Mouse (Mus musculus) small intestine, adult 2 months (tissue): ENCODE measurements around the gene Tmcc2.

Experiments used
- CTCF ChIP-seq: fragments of 200-500 bp; IDR thresholded peaks from 2 replicates; pipeline ENCODE4 v1.5.1; 2012; ENCODE audit warnings: low read depth, mild to moderate bottlenecking, control low read depth, inconsistent platforms, low read length, moderate library complexity, mixed read lengths; ENCODE audit not compliant: insufficient replicate concordance, insufficient read length; ENCODE audit errors: extremely low read depth
- POLR2A ChIP-seq: fragments of 200-500 bp; IDR thresholded peaks from 2 replicates; pipeline ENCODE4 v1.6.1; 2012; ENCODE audit warnings: low read depth, mild to moderate bottlenecking, control low read depth, inconsistent platforms, low read length, moderate library complexity

DNA sequence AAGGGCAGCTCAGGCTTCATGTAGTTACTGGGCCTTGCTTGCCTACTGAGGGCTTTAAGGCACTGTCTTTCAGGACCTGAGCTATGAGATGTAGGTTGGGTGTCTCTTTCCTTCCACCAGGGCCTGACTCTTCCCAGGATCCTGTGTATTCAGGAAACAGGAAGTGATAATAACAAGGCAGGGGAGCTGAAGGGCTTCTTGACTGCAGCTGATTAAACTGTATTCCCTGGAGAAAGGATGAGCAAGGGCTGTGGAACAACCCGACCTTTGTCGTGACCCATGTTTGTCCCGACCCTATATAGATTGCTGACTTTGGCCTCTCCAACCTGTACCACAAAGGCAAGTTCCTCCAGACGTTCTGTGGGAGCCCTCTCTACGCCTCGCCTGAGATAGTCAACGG, 61.4 kb downstream of the Tmcc2 start:
- no peak for TF ChIP-seq CTCF
- no peak for TF ChIP-seq POLR2A
